Mouse (Mus musculus): Measurements from ENCODE around the gene Zyg11a.

- TF ChIP-seq CTCF (IDR thresholded peaks at IDR 0.05; ENCODE audit: low read depth) = no peak
- no peak for TF ChIP-seq EP300 (optimal IDR thresholded peaks at IDR 0.05)
Observed at GRCm38 (mm10) chr4:108192821-108193323, 25.0 kb downstream of the Zyg11a start.
